Comparison of ENCODE assay signal across 7 mouse cellular contexts in the genomic region with DNA sequence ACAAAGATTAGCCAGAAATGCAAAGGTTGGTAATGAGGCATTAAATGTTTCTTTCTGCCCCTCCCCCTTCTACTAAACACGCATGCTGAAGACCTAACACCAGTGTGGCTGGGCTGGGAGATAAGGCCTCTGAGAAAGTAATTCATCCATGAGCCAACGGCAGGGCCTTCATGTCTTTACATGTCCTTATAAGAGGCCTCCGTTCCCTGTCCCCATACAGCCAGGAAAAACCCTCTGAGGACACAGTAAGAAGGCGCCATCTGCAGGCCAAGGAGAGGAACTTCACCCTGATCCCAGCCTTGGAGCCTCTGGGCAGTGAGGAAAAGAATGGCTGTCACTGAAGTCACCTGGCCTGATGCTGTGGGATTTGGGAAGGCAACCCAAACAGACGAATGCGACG. TPM values are rescaled to one million over a fixed set of nuclear protein-coding genes. Genes with fewer than 3 reads are reported as not detected.
A peak's percentile ranks its signal among the peaks of the same experiment; 100 is the strongest.
DNase-seq lines count a peak whose midpoint lies in the region; ATAC-seq lines count a peak whose summit lies in the region.

No protein-coding gene starts in this region.

- no peak overlapping the region for H3K4me2 ChIP-seq in forebrain, embryonic 14.5 days (ENCODE audit: low read length)
- no peak overlapping the region for H3K4me2 ChIP-seq in hindbrain, embryonic 12.5 days (replicated peaks)

- peak; percentile 66 for DNase-seq in Muller cell, postnatal 12 days (ENCODE audit: inconsistent ontology term)
- peak; percentile 85 for DNase-seq in forebrain, embryonic 14.5 days (ENCODE audit: low spot score)
- DNase-seq in layer of hippocampus, adult 9-11 months = peak; percentile 47
- peak; percentile 71 for DNase-seq in lung, postnatal 25 days (ENCODE audit: low spot score)
- DNase-seq in right cerebral cortex, postnatal 14 days = peak; percentile 55

- H3K27ac ChIP-seq in forebrain, embryonic 14.5 days (ENCODE audit: low read depth, low read length) = no peak overlapping the region
- H3K27ac ChIP-seq in hindbrain, embryonic 12.5 days = no peak overlapping the region

- H3K4me3 ChIP-seq in forebrain, embryonic 14.5 days (ENCODE audit: low read depth, low read length) = no peak overlapping the region
- no peak overlapping the region for H3K4me3 ChIP-seq in hindbrain, embryonic 12.5 days

- H3K27me3 ChIP-seq in forebrain, embryonic 14.5 days (replicated peaks; ENCODE audit: control insufficient read depth, insufficient read depth, low read length) = no peaks in the 10 kb centered on the region
- no peaks in the 10 kb centered on the region for H3K27me3 ChIP-seq in hindbrain, embryonic 12.5 days

- no peaks in the 10 kb centered on the region for H3K9me3 ChIP-seq in forebrain, embryonic 14.5 days (replicated peaks; ENCODE audit: control insufficient read depth, low read length)
- H3K9me3 ChIP-seq in hindbrain, embryonic 12.5 days (replicated peaks) = no peaks in the 10 kb centered on the region

- peak; percentile 67 for ATAC-seq in cerebellum, adult (ENCODE audit: insufficient number of reproducible peaks, low FRiP score, low TSS enrichment)
- peak; percentile 63 for ATAC-seq in forebrain, embryonic 14.5 days
- ATAC-seq in hindbrain, embryonic 12.5 days (ENCODE audit: low FRiP score) = peak; percentile 66

- 19% methylated on average over 7 of the region's 7 CpGs for WGBS in forebrain, embryonic 14.5 days
- 29% methylated on average over 7 of the region's 7 CpGs for WGBS in hindbrain, embryonic 12.5 days

- H3K36me3 ChIP-seq in forebrain, embryonic 14.5 days (ENCODE audit: control insufficient read depth, insufficient read depth, low read length) = no peaks in the 10 kb centered on the region
- H3K36me3 ChIP-seq in hindbrain, embryonic 12.5 days = no peaks in the 10 kb centered on the region

- H3K9ac ChIP-seq in forebrain, embryonic 14.5 days (ENCODE audit: low read length) = no peak overlapping the region
- no peak overlapping the region for H3K9ac ChIP-seq in hindbrain, embryonic 12.5 days

- H3K4me1 ChIP-seq in forebrain, embryonic 14.5 days (ENCODE audit: control insufficient read depth, insufficient read depth, low read length) = no peaks in the 10 kb centered on the region
- H3K4me1 ChIP-seq in hindbrain, embryonic 12.5 days = peaks cover 2% of the 10 kb centered on the region; the same call in 1 of the 2 replicates

RNA-seq across cellular contexts. Expression of gene Rcan1, which starts 13.1 kb away (rescaled TPM):
- 46.3 and 49.0 TPM in 2 replicates for polyA plus RNA-seq in forebrain, embryonic 14.5 days (2014; fragmentation: Nextera tagmentation; extraction: Ambion mirVana)
- 44.5 and 47.2 TPM in 2 replicates for polyA plus RNA-seq in hindbrain, embryonic 12.5 days (2016; fragmentation: Nextera tagmentation; extraction: Ambion mirVana)

RNA-seq across cellular contexts. Expression of gene Clic6, which starts 27.9 kb away (rescaled TPM):
- polyA plus RNA-seq in forebrain, embryonic 14.5 days (2014; fragmentation: Nextera tagmentation; extraction: Ambion mirVana) = 3.0 and 4.6 TPM in 2 replicates
- polyA plus RNA-seq in hindbrain, embryonic 12.5 days (2016; fragmentation: Nextera tagmentation; extraction: Ambion mirVana) = 13.2 and 15.3 TPM in 2 replicates
